Mouse (Mus musculus) stomach, postnatal 0 days (tissue): ENCODE measurements around the gene Atox1. TPM values are rescaled to one million over a fixed set of nuclear protein-coding genes. Genes with fewer than 3 reads are reported as not detected.

Experiments used
- ATAC-seq: fragments of 200-750 bp; cut with Nextera tagmentation; 2 replicates; pipeline ENCODE4 v1.8.0; 2017; ENCODE audit not compliant: low FRiP score, low TSS enrichment
- DNase-seq: peaks from one replicate; pipeline ENCODE4 v3.0.0-alpha.2; 2016; ENCODE audit warnings: low spot score
- H3K27ac ChIP-seq: fragments of 300-500 bp; sonication (generic); replicated peaks from 2 replicates; pipeline ENCODE4 v1.5.1; 2014; ENCODE audit warnings: mild to moderate bottlenecking, control low read depth
- H3K27me3 ChIP-seq: fragments of 300-500 bp; sonication (generic); 2 replicates; pipeline ENCODE4 v1.6.1; 2014; ENCODE audit warnings: low read length; ENCODE audit not compliant: control insufficient read depth, insufficient read depth
- H3K36me3 ChIP-seq: fragments of 300-500 bp; sonication (generic); 2 replicates; pipeline ENCODE4 v1.6.1; 2014; ENCODE audit warnings: low read length, mixed read lengths; ENCODE audit not compliant: control insufficient read depth, insufficient read depth
- H3K4me1 ChIP-seq: fragments of 300-500 bp; sonication (generic); replicated peaks from 2 replicates; pipeline ENCODE4 v1.6.1; 2014; ENCODE audit warnings: antibody characterized with exemption; ENCODE audit not compliant: control insufficient read depth, insufficient read depth
- H3K4me2 ChIP-seq: fragments of 300-500 bp; sonication (generic); replicated peaks from 2 replicates; pipeline ENCODE4 v1.6.1; 2014; ENCODE audit warnings: low read depth, mild to moderate bottlenecking, control low read depth, moderate library complexity
- H3K4me3 ChIP-seq: fragments of 300-500 bp; sonication (generic); 2 replicates; pipeline ENCODE4 v1.5.1; 2014; ENCODE audit warnings: low read depth, low read length, control low read depth
- H3K9ac ChIP-seq: fragments of 300-500 bp; sonication (generic); 2 replicates; pipeline ENCODE4 v1.6.1; 2014; ENCODE audit warnings: mild to moderate bottlenecking, low read length, control low read depth, mixed read lengths
- H3K9me3 ChIP-seq: fragments of 300-500 bp; sonication (generic); 2 replicates; pipeline ENCODE4 v1.6.1; 2016; ENCODE audit warnings: low read length; ENCODE audit not compliant: control insufficient read depth
- CTCF ChIP-seq: IDR thresholded peaks from 2 replicates; pipeline ENCODE4 v1.5.1; 2016; ENCODE audit warnings: antibody characterized with exemption, low read depth, mild to moderate bottlenecking, moderate library complexity
- EP300 ChIP-seq: optimal IDR thresholded peaks from 2 replicates; pipeline ENCODE3; 2016; ENCODE audit warnings: antibody characterized with exemption
- WGBS: fragments of 180-500 bp; shearing (Covaris S2); extraction: QIAGEN DNeasy Blood & Tissue Kit; methylation state at CpG from one replicate; pipeline ENCODE4 v1.1.7; 2014; 5-methylcytosine and 5-hydroxymethylcytosine counted together
- polyA plus RNA-seq: library from polyadenylated mRNA; unstranded; fragments of >200 nt; fragmentation: Nextera tagmentation; extraction: Ambion mirVana; gene quantifications from 2 replicates; pipeline ENCODE4 v1.2.1, GENCODE M21; 2015

Gene Atox1
- 508 and 530 TPM in 2 replicates for polyA plus RNA-seq

DNA sequence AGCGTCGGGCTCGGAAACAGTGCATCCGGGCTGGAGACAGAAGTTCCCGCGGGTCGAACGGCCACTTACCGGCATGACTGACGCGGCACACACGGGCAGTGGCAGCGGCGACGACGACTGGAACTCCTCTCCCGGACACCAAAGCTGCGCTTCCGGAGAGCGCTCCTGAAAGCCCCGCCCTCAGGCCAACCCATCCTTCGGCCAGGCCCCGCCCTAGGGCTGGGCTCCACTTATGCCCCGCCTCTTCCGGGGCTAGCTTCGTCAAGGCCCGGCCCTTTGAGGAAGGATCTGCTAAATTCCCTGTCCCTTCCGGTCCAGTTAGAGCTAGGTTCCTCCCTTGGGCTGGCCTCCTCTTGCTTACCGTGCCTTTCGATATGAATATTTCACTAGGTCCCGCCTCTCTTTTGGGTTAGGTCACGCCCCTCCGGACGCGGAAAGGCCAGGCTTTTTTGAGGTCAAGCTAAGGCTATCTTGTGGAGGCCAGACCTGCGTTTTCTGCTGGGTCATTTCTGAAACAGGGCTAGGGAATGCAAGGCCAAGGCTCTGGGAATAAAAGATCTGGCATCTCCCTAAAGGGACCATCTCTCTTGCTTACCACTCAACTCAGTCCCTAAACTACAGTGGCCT lies at the start of gene Atox1:
Gene Atox1, minus strand, starts transcription at position 221 of the 627 bp plus-strand sequence.
- no peaks in the 10 kb centered on the region for H3K36me3 ChIP-seq
- DNase-seq (peak; percentile 98), ATAC-seq (peak; percentile 98)
- H3K4me1 ChIP-seq: peaks cover 2% of the 10 kb centered on the region; the same call in 1 of the 2 replicates
- H3K27ac ChIP-seq: peak within 1 kb of the TSS; percentile 89
- H3K27me3 ChIP-seq: no peaks in the 10 kb centered on the region
- H3K4me3 ChIP-seq: peak within 1 kb of the TSS; percentile 81
- peak within 1 kb of the TSS; percentile 93 for H3K4me2 ChIP-seq
- WGBS: under 1% methylated on average over 36 of the region's 36 CpGs
- peak within 1 kb of the TSS; percentile 81 for H3K9ac ChIP-seq
- no peaks in the 10 kb centered on the region for H3K9me3 ChIP-seq
- TF ChIP-seq EP300 (no peak), CTCF (no peak)

DNA sequence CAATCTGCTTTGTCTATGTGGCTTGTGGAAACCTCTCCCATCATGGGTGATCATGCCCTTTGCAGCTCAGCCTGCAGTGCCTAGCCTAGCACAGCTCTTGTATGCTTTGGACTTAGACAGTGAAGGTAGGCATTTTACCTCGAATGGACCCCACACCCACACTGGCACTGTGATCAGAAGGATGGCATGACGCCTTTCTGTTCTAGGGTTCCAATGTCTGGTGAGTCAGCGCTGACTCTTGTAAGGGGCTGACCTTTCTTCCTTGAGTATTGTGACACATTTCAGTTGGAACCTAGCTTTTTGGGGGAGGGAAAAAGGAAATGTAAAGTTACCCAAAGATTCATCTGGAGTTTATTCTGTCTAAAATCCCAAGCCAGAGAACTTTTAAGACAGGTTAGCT lies 44.4 kb upstream of the Atox1 start:
- Histone ChIP-seq H3K4me1 (no peaks in the 10 kb centered on the region), H3K4me2 (no peak overlapping the region), H3K4me3 (no peak overlapping the region), H3K36me3 (0 out of 2 replicates have a peak, but pooled peaks cover 3% of the 10 kb centered on the region), H3K9ac (no peak overlapping the region), H3K9me3 (no peaks in the 10 kb centered on the region), H3K27me3 (no peaks in the 10 kb centered on the region), H3K27ac (no peak overlapping the region)
- 67% methylated on average over 3 of the region's 3 CpGs for WGBS
- no peak for DNase-seq
- ATAC-seq: no peak
- TF ChIP-seq EP300 (no peak), CTCF (no peak)

DNA sequence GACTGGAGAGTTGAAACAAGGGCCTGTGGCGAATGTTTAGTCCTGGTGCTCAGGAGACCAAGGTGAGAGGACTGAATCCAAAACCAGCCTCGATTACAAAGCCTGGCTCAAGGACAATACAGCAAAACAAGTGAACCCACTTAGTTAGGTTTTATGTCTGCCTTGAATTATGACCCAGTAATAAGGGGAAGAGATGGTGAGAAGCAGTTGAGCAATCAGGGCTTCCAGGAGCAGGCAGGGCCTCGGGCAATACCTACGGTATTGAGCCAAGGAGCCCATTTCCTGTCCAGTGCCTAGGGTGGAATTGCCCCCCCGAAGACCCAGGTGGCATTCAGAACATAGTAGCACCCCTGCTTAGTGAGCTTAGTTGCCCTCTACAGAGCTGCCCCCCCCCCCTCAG lies 41.8 kb upstream of the Atox1 start:
- H3K36me3 ChIP-seq: 0 out of 2 replicates have a peak, but pooled peaks cover 12% of the 10 kb centered on the region
- ATAC-seq: no peak
- TF ChIP-seq EP300: no peak
- TF ChIP-seq CTCF: no peak

DNA sequence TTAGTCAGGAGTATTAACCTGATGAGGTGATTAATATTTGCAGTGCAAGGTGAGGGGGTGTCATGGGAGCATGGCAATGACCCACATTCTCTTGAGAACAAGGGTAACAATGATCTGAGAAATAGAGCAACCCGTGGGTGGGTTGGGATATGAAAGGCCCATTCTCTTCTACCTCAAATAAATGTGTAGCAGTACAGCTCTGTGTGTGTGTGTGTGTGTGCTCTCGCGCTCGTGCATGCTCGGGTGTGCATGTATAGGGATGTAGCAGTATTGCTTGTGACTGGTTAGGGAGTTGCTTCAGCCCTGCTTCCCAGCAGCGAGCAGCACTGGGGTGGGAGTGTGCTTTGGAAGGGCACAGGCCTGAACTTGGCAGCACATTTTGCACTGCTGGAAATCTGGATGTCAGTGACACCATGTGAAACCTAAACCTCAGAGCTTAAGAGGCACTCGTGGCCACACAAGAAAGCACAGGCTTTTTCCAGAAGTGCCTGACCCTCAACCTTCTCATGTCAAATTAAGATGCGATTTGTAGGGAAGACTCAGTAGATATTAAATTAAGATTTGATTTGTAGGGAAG lies 41.0 kb upstream of the Atox1 start:
- H3K9me3 ChIP-seq: no peaks in the 10 kb centered on the region
- H3K36me3 ChIP-seq: 0 out of 2 replicates have a peak, but pooled peaks cover 12% of the 10 kb centered on the region
- H3K4me2 ChIP-seq: no peak overlapping the region
- H3K27ac ChIP-seq: no peak overlapping the region
- H3K4me1 ChIP-seq: no peaks in the 10 kb centered on the region
- no peak overlapping the region for H3K9ac ChIP-seq
- TF ChIP-seq EP300 (no peak), CTCF (no peak)
- 79% methylated on average over 8 of the region's 8 CpGs for WGBS
- H3K4me3 ChIP-seq: no peak overlapping the region
- ATAC-seq (no peak), DNase-seq (no peak)
- no peaks in the 10 kb centered on the region for H3K27me3 ChIP-seq

More for the DNA sequence above, 41.8 kb upstream of the Atox1 start:
- H3K27ac ChIP-seq: peak overlapping the region; percentile 20
- no peak overlapping the region for H3K4me2 ChIP-seq
- H3K9me3 ChIP-seq: no peaks in the 10 kb centered on the region
- H3K4me1 ChIP-seq: no peaks in the 10 kb centered on the region
- 60% methylated on average over 5 of the region's 5 CpGs for WGBS
- no peak overlapping the region for H3K9ac ChIP-seq
- DNase-seq: no peak
- H3K4me3 ChIP-seq: no peak overlapping the region
- H3K27me3 ChIP-seq: no peaks in the 10 kb centered on the region

DNA sequence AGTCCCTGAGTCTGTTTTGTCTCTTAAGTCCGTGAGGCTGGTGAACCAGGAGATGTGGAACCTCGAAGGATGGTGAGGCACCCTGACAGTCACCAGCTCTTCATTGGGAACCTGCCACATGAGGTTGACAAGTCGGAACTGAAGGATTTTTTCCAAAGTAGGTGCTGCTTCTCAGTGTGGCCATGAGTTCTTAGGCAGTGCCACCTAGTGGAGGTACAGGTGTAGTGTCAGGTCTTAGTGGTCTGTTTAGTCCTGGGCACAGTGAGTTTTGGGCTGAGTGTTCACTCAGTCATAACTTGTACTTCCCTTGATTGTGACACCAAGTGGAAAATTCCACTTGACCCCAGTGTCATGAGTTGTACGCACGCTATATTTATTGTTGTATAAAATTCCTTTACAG lies 36.8 kb upstream of the Atox1 start:
- Histone ChIP-seq H3K4me3 (no peak overlapping the region), H3K27me3 (no peaks in the 10 kb centered on the region), H3K9ac (no peak overlapping the region), H3K9me3 (no peaks in the 10 kb centered on the region), H3K27ac (no peak overlapping the region), H3K4me2 (no peak overlapping the region), H3K36me3 (peaks cover 25% of the 10 kb centered on the region), H3K4me1 (no peaks in the 10 kb centered on the region)
- DNase-seq (peak; percentile 66), ATAC-seq (peak; percentile 73)
- peak; percentile 87 for TF ChIP-seq CTCF
- no peak for TF ChIP-seq EP300
- WGBS: 47% methylated on average over 5 of the region's 5 CpGs

DNA sequence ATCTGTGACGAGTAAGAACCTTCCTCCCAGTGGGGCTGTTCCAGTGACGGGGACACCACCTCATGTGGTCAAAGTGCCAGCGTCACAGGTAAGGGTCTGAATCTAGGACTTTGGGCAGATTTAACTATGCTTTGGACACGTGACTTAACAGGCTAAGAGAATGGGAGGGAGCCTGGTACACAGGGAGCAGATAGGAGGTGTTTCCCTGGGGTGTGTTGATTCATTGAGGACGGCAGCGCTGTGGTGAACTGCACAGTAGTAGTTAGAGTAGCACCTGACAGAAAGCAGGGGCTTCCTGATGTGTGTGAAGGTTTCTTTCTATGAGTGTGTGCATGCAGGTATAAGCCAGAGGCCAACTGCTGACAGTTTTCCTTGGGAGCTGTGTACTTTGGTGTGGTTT lies 35.1 kb upstream of the Atox1 start:
- no peak overlapping the region for H3K4me3 ChIP-seq
- H3K4me2 ChIP-seq: no peak overlapping the region
- peaks cover 35% of the 10 kb centered on the region for H3K36me3 ChIP-seq
- ATAC-seq (peak; percentile 52; the same call in 1 of the 2 replicates), DNase-seq (no peak)
- WGBS: 78% methylated on average over 6 of the region's 6 CpGs
- no peak overlapping the region for H3K27ac ChIP-seq
- H3K9me3 ChIP-seq: no peaks in the 10 kb centered on the region
- no peaks in the 10 kb centered on the region for H3K4me1 ChIP-seq
- H3K9ac ChIP-seq: no peak overlapping the region
- TF ChIP-seq EP300: no peak
- no peak for TF ChIP-seq CTCF
- H3K27me3 ChIP-seq: no peaks in the 10 kb centered on the region
